Mouse (Mus musculus): ENCODE measurements around the gene 9930021J03Rik. TPM values are rescaled to one million over a fixed set of nuclear protein-coding genes. Genes with fewer than 3 reads are reported as not detected.

The 9930021J03Rik gene
- polyA plus RNA-seq, 1 experiment, result 3.1 TPM

DNA sequence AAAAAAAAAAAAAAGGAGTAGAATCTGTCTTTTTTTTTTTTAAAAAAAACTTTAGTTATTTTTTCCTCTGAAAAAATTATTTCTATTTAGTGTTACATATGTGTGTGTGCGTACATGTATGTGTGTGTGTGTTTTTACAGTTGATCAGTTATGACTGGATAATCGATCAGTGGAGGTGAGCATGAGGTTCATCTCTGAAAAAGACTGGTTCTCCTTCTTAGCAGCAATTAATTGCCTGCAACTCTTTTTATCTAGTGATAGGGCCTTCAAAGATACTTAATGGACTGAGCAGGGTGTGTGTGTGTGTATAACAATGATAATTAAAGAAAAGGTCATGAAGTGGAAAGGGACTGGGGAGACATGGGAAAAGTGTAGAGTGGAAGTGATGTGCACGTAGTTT lies 54.8 kb downstream of the 9930021J03Rik start:
- H3K4me1 ChIP-seq (ENCODE audit: control insufficient read depth, insufficient read depth, insufficient read length), result no peaks in the 10 kb centered on the region
- 96% methylated on average over 3 of the region's 3 CpGs for WGBS
- H3K27me3 ChIP-seq (ENCODE audit: control insufficient read depth, insufficient read depth, low read length), result no peaks in the 10 kb centered on the region
- TF ChIP-seq CTCF (IDR thresholded peaks at IDR 0.05; ENCODE audit: extremely low read depth, insufficient read depth, insufficient read length, insufficient replicate concordance) (no peak), POLR2A (IDR thresholded peaks at IDR 0.05; ENCODE audit: low read depth, low read length) (no peak)
- no peak overlapping the region for H3K4me3 ChIP-seq (ENCODE audit: extremely low read depth, insufficient read depth, insufficient read length)
- H3K27ac ChIP-seq (ENCODE audit: insufficient read depth, low read length), result no peak overlapping the region
- H3K36me3 ChIP-seq (ENCODE audit: control insufficient read depth, insufficient read depth, low read length), result peaks cover 2% of the 10 kb centered on the region; the same call in 1 of the 2 replicates
- no peak for DNase-seq (ENCODE audit: low read depth in 1 of 2, low spot score in 2 of 2)

DNA sequence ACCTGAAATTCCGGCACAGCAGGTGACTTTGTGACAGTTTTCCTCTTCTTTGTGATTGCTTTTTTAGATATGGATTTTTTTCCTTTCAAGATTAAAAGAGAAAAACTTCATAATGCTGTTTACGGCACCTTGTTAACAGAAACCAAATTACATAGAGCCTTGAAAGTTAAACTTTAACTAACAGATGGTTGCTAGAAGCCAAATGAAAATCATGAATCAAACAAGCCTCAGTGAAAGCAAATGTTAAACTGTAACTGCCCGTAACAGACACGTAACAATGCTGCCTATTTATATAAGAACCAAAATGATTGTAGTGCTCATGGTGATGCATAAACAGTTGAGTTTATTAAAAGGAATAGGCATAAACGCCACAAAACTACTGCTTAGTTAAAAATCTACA lies 62.3 kb downstream of the 9930021J03Rik start:
- Histone ChIP-seq H3K4me3 (ENCODE audit: extremely low read depth, insufficient read depth, insufficient read length) (no peak overlapping the region), H3K36me3 (ENCODE audit: control insufficient read depth, insufficient read depth, low read length) (no peaks in the 10 kb centered on the region), H3K27me3 (ENCODE audit: control insufficient read depth, insufficient read depth, low read length) (no peaks in the 10 kb centered on the region), H3K27ac (ENCODE audit: insufficient read depth, low read length) (no peak overlapping the region), H3K4me1 (ENCODE audit: control insufficient read depth, insufficient read depth, insufficient read length) (no peaks in the 10 kb centered on the region)
- no peak for DNase-seq (ENCODE audit: low read depth in 1 of 2, low spot score in 2 of 2)
- TF ChIP-seq POLR2A (IDR thresholded peaks at IDR 0.05; ENCODE audit: low read depth, low read length) (no peak), CTCF (IDR thresholded peaks at IDR 0.05; ENCODE audit: extremely low read depth, insufficient read depth, insufficient read length, insufficient replicate concordance) (no peak)
- 95% methylated on average over 5 of the region's 5 CpGs for WGBS

DNA sequence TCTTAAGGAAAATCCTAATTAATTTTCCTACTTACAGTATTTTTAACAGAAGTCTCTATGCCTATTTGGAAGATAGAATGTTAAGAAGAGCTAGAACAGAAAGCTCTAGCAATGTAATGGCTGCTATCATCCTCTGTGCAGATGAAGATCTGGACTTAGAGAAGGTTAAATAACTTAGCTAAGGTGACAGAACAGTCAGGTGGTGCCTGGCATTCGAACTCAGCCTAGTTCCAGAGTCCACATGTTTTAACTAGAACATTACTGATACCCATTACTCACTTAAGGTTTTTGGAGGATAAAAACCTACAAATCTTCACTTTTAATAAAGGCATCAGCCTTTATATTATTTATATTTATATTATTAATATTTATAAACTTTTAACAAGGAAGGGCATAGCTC lies 65.1 kb downstream of the 9930021J03Rik start:
- 92% methylated on average over 1 of the region's 1 CpGs for WGBS

DNA sequence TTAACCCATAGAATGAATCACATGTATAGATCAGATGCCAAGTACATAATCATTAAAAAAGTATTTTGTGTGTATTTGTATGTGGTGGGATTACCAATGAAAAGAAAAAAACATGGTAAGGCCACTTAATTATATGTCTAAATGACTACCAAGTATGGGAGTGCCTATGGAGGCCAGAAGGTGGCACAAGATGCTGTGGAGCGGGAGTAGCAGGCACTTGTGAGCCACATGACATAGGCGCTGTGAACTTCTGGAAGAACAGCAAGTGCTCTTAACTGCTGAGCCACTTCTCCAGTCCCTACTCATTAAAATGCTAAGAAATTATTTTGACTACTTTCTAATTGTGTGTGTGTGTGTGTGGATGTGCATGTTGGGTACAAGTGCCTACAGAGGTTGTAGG lies 66.2 kb downstream of the 9930021J03Rik start:
- H3K27me3 ChIP-seq (ENCODE audit: control insufficient read depth, insufficient read depth, low read length), result no peaks in the 10 kb centered on the region
- H3K4me1 ChIP-seq (ENCODE audit: control insufficient read depth, insufficient read depth, insufficient read length), result no peaks in the 10 kb centered on the region
- H3K4me3 ChIP-seq (ENCODE audit: extremely low read depth, insufficient read depth, insufficient read length), result no peak overlapping the region
- no peak for DNase-seq (ENCODE audit: low read depth in 1 of 2, low spot score in 2 of 2)
- 94% methylated on average over 2 of the region's 2 CpGs for WGBS
- H3K27ac ChIP-seq (ENCODE audit: insufficient read depth, low read length), result no peak overlapping the region
- TF ChIP-seq POLR2A (IDR thresholded peaks at IDR 0.05; ENCODE audit: low read depth, low read length) (no peak), CTCF (IDR thresholded peaks at IDR 0.05; ENCODE audit: extremely low read depth, insufficient read depth, insufficient read length, insufficient replicate concordance) (no peak)
- no peaks in the 10 kb centered on the region for H3K36me3 ChIP-seq (ENCODE audit: control insufficient read depth, insufficient read depth, low read length)

More for the DNA sequence above, 65.1 kb downstream of the 9930021J03Rik start:
- Histone ChIP-seq H3K4me1 (ENCODE audit: control insufficient read depth, insufficient read depth, insufficient read length) (no peaks in the 10 kb centered on the region), H3K27me3 (ENCODE audit: control insufficient read depth, insufficient read depth, low read length) (no peaks in the 10 kb centered on the region), H3K27ac (ENCODE audit: insufficient read depth, low read length) (no peak overlapping the region), H3K4me3 (ENCODE audit: extremely low read depth, insufficient read depth, insufficient read length) (no peak overlapping the region), H3K36me3 (ENCODE audit: control insufficient read depth, insufficient read depth, low read length) (no peaks in the 10 kb centered on the region)
- no peak for DNase-seq (ENCODE audit: low read depth in 1 of 2, low spot score in 2 of 2)
- TF ChIP-seq CTCF (IDR thresholded peaks at IDR 0.05; ENCODE audit: extremely low read depth, insufficient read depth, insufficient read length, insufficient replicate concordance) (no peak), POLR2A (IDR thresholded peaks at IDR 0.05; ENCODE audit: low read depth, low read length) (no peak)

DNA sequence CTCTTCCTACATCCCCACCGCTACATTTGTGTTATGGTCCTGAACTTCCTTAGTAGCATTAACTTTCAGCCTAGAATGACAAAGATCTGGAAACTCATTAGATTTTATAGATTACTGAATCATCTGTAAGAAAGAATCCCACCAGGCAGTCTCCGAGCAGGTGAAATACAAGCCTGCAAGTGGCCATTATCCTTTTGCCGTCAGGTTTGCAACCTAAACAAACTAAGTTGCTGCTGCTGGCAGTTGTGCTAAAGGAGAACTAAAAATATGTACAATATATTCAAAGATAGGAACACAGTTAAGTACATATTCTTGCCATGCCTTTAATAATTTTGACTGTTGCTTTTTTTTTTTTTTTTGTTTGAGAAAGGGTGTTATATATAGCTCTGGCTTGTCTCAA lies 70.4 kb downstream of the 9930021J03Rik start:
- no peak overlapping the region for H3K27ac ChIP-seq (ENCODE audit: insufficient read depth, low read length)
- 97% methylated on average over 3 of the region's 3 CpGs for WGBS
- no peak for DNase-seq (ENCODE audit: low read depth in 1 of 2, low spot score in 2 of 2)
- no peak overlapping the region for H3K4me3 ChIP-seq (ENCODE audit: extremely low read depth, insufficient read depth, insufficient read length)
- no peaks in the 10 kb centered on the region for H3K4me1 ChIP-seq (ENCODE audit: control insufficient read depth, insufficient read depth, insufficient read length)
- no peaks in the 10 kb centered on the region for H3K36me3 ChIP-seq (ENCODE audit: control insufficient read depth, insufficient read depth, low read length)
- TF ChIP-seq POLR2A (IDR thresholded peaks at IDR 0.05; ENCODE audit: low read depth, low read length), result no peak
- no peak for TF ChIP-seq CTCF (IDR thresholded peaks at IDR 0.05; ENCODE audit: extremely low read depth, insufficient read depth, insufficient read length, insufficient replicate concordance)
- no peaks in the 10 kb centered on the region for H3K27me3 ChIP-seq (ENCODE audit: control insufficient read depth, insufficient read depth, low read length)

DNA sequence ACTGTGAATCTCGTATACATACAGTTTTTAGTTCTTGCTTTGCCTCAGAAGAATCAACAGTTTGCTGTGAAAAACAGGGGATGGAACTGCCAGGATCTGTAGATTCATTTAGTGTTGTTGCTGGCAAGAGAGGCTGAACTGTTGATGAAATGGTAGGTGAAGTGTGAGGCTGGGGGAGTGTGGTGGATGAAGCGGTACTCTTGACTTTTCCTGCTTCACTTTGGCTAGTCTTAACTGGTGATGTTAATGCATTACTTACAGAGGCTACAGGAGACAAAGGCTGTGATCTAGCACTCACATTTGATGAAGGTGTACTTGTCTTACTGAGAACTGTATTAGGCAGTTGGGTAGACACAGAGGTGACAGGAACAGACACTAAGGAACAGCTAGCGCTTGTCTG lies 87.3 kb downstream of the 9930021J03Rik start:
- Histone ChIP-seq H3K27ac (ENCODE audit: insufficient read depth, low read length) (no peak overlapping the region), H3K27me3 (ENCODE audit: control insufficient read depth, insufficient read depth, low read length) (no peaks in the 10 kb centered on the region), H3K36me3 (ENCODE audit: control insufficient read depth, insufficient read depth, low read length) (peaks cover 17% of the 10 kb centered on the region), H3K4me1 (ENCODE audit: control insufficient read depth, insufficient read depth, insufficient read length) (no peaks in the 10 kb centered on the region), H3K4me3 (ENCODE audit: extremely low read depth, insufficient read depth, insufficient read length) (no peak overlapping the region)
- no peak for DNase-seq (ENCODE audit: low read depth in 1 of 2, low spot score in 2 of 2)
- no peak for TF ChIP-seq CTCF (IDR thresholded peaks at IDR 0.05; ENCODE audit: extremely low read depth, insufficient read depth, insufficient read length, insufficient replicate concordance)
- no peak for TF ChIP-seq POLR2A (IDR thresholded peaks at IDR 0.05; ENCODE audit: low read depth, low read length)
- 97% methylated on average over 3 of the region's 3 CpGs for WGBS

DNA sequence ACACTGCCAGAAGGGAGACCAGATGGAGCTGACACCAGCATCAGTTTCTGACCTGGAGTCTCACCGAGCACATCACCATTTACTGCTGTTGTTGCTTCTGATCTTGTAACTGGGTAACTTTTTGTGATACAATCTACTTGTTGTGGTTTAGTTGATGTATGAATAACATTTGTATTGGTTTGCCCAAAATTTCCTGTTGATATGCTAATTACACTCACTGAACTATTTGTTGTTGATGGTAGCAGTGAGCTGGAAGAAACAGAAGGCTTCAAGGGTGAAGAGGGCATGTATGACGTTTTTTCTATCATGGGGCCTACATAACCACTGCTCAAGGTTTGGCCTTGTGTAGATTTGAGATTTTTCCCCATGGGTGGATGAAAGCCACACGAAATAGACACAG lies 87.9 kb downstream of the 9930021J03Rik start:
- Histone ChIP-seq H3K27ac (ENCODE audit: insufficient read depth, low read length) (no peak overlapping the region), H3K36me3 (ENCODE audit: control insufficient read depth, insufficient read depth, low read length) (peaks cover 17% of the 10 kb centered on the region), H3K4me3 (ENCODE audit: extremely low read depth, insufficient read depth, insufficient read length) (no peak overlapping the region), H3K27me3 (ENCODE audit: control insufficient read depth, insufficient read depth, low read length) (no peaks in the 10 kb centered on the region), H3K4me1 (ENCODE audit: control insufficient read depth, insufficient read depth, insufficient read length) (no peaks in the 10 kb centered on the region)
- no peak for TF ChIP-seq POLR2A (IDR thresholded peaks at IDR 0.05; ENCODE audit: low read depth, low read length)
- TF ChIP-seq CTCF (IDR thresholded peaks at IDR 0.05; ENCODE audit: extremely low read depth, insufficient read depth, insufficient read length, insufficient replicate concordance), result no peak
- 87% methylated on average over 3 of the region's 3 CpGs for WGBS
- no peak for DNase-seq (ENCODE audit: low read depth in 1 of 2, low spot score in 2 of 2)

Data from spleen, adult 2 months (tissue).